Mouse (Mus musculus): Measurements from ENCODE around the gene Epha4. TPM values are rescaled to one million over a fixed set of nuclear protein-coding genes. Genes with fewer than 3 reads are reported as not detected.

Epha4 gene
- total and polyA plus RNA-seq, 3 experiments, result 3.9 to 26.0 (median 13.0) TPM

DNA sequence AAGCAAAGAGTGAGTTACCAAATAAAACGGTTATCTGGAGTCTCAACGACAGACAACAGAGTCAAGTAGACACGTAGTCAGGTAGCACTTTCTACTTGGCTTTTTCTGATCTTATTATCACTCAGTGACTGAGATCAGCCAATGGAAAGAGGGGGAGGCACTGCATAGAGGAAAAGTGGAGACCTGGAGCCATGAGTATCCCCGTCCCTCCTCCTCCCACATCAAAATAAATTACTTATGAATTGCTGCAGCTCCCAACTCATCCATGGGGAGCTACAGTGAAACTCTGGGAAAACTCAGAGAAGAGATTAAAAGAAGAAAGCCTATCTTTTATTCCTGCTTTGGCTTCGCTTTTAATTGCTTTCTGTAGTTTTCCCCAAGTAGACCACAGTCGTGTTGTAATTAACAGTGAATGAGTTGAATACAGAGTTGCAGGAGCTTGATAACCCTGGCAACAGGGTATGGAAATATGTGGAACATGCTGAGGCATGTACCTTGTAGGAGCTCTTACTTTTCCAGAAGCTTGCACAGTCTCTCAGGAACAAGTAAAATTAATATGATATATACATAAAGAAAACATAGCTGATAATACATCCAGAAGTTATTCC, 17.8 kb upstream of the Epha4 start:
- H3K4me3 ChIP-seq (replicated peaks in 1 of 3; ENCODE audit: low read depth in 2 of 3, low read length in 2 of 3, poor library complexity in 1 of 3), result no peak overlapping the region
- no peaks in the 10 kb centered on the region for H3K4me1 ChIP-seq (ENCODE audit: control insufficient read depth in 1 of 2, insufficient read depth in 2 of 2)
- no peak overlapping the region for H3K27ac ChIP-seq (ENCODE audit: insufficient read depth, low read depth)
- H3K9ac ChIP-seq (ENCODE audit: insufficient read depth, low read depth), result no peak overlapping the region
- no peaks in the 10 kb centered on the region for H3K79me2 ChIP-seq (replicated peaks; ENCODE audit: control insufficient read depth, extremely low read depth, insufficient read depth, poor library complexity, severe bottlenecking)
- no peaks in the 10 kb centered on the region for H3K9me3 ChIP-seq (replicated peaks; ENCODE audit: low read length)
- dilution Hi-C loops (cut with MboI; ENCODE audit: extremely low pct_ligation_motif_present, extremely low pct_unique_long_range_greater_than_20kb, low sequenced_read_pairs) (no loop called here), in situ Hi-C loops (cut with MboI; ENCODE audit: low pct_ligation_motif_present, low pct_unique_long_range_greater_than_20kb, low sequenced_read_pairs) (no loop called here)
- TF ChIP-seq SMC3 (IDR thresholded peaks at IDR 0.05; ENCODE audit: low read depth, low read length) (no peak), SIN3A (IDR thresholded peaks at IDR 0.05; ENCODE audit: low read length) (no peak), HCFC1 (IDR thresholded peaks at IDR 0.05; ENCODE audit: low read depth, low read length) (no peak), BHLHE40 (IDR thresholded peaks at IDR 0.05; ENCODE audit: low read depth, low read length) (no peak), USF2 (conservative IDR thresholded peaks at IDR 0.05; ENCODE audit: low read depth, low read length) (no peak), RCOR1 (conservative IDR thresholded peaks at IDR 0.05; ENCODE audit: low read depth, low read length) (no peak), KAT2A (IDR thresholded peaks at IDR 0.05; ENCODE audit: insufficient replicate concordance, low read length) (no peak), CHD2 (IDR thresholded peaks at IDR 0.05; ENCODE audit: low read length) (no peak), GABPA (IDR thresholded peaks at IDR 0.05; ENCODE audit: insufficient replicate concordance, low read depth, low read length) (no peak), JUND (conservative IDR thresholded peaks at IDR 0.05; ENCODE audit: low read depth, low read length) (no peak)
- no peak overlapping the region for H3K4me2 ChIP-seq (ENCODE audit: insufficient read depth, low read depth, poor library complexity, severe bottlenecking)
- H3K36me3 ChIP-seq (replicated peaks in 1 of 2; ENCODE audit: control insufficient read depth in 1 of 2, insufficient read depth in 1 of 2, low read length in 1 of 2), result no peaks in the 10 kb centered on the region
- H3K27me3 ChIP-seq (replicated peaks), result no peaks in the 10 kb centered on the region
- DNase-seq (ENCODE audit: extremely low read depth), result no peak

DNA sequence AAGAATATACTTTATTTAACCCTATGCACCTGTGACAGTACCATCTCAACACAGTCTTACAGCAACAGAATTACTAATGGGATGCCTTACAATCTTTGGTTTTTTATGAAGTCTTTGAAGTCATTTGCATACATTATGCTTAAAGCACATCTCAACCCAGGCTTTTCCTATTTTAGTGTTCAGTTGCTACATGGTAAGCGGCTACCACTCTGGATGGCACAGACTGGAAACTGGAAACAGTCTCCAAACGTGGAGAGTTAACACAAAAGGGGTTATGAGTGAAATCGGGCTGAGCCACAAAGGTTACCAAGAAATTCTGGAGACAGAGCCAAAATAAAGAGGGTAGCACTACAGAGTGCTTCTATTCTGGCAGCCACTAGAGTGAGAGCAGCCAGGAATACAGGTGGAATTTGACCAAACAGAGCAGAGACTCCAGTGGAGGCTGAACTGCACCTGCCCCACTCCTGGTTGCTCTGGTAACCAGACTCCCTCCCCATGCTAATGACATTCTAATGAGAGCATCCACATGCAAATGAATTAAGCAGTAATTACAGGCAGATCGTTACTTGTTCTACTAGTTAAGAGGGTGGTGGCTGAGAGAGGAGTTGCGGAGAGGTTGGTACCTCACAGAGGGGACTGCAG, 17.2 kb upstream of the Epha4 start:
- no peak for DNase-seq (ENCODE audit: extremely low read depth)
- Histone ChIP-seq H3K4me2 (ENCODE audit: insufficient read depth, low read depth, poor library complexity, severe bottlenecking) (no peak overlapping the region), H3K9me3 (replicated peaks; ENCODE audit: low read length) (no peaks in the 10 kb centered on the region), H3K9ac (ENCODE audit: insufficient read depth, low read depth) (no peak overlapping the region), H3K27ac (ENCODE audit: insufficient read depth, low read depth) (no peak overlapping the region), H3K27me3 (replicated peaks) (no peaks in the 10 kb centered on the region), H3K4me1 (ENCODE audit: control insufficient read depth in 1 of 2, insufficient read depth in 2 of 2) (no peaks in the 10 kb centered on the region), H3K36me3 (replicated peaks in 1 of 2; ENCODE audit: control insufficient read depth in 1 of 2, insufficient read depth in 1 of 2, low read length in 1 of 2) (no peaks in the 10 kb centered on the region), H3K4me3 (replicated peaks in 1 of 3; ENCODE audit: low read depth in 2 of 3, low read length in 2 of 3, poor library complexity in 1 of 3) (no peak overlapping the region), H3K79me2 (replicated peaks; ENCODE audit: control insufficient read depth, extremely low read depth, insufficient read depth, poor library complexity, severe bottlenecking) (no peaks in the 10 kb centered on the region)
- in situ Hi-C loops (cut with MboI; ENCODE audit: low pct_ligation_motif_present, low pct_unique_long_range_greater_than_20kb, low sequenced_read_pairs) (no loop called here), dilution Hi-C loops (cut with MboI; ENCODE audit: extremely low pct_ligation_motif_present, extremely low pct_unique_long_range_greater_than_20kb, low sequenced_read_pairs) (no loop called here)
- TF ChIP-seq RAD21 (IDR thresholded peaks at IDR 0.05; ENCODE audit: low read depth, low read length), result no peak
- no peak for TF ChIP-seq UBTF (IDR thresholded peaks at IDR 0.05; ENCODE audit: low read depth, low read length)
- TF ChIP-seq IRF4 (IDR thresholded peaks at IDR 0.05; ENCODE audit: low read depth, low read length), result no peak
- no peak for TF ChIP-seq MAZ (IDR thresholded peaks at IDR 0.05; ENCODE audit: low read depth, low read length)
- TF ChIP-seq TCF12 (IDR thresholded peaks at IDR 0.05; ENCODE audit: low read depth, low read length), result no peak
- no peak for TF ChIP-seq BHLHE40 (IDR thresholded peaks at IDR 0.05; ENCODE audit: low read depth, low read length)
- TF ChIP-seq SIN3A (IDR thresholded peaks at IDR 0.05; ENCODE audit: low read length), result no peak
- no peak for TF ChIP-seq KAT2A (IDR thresholded peaks at IDR 0.05; ENCODE audit: insufficient replicate concordance, low read length)
- no peak for TF ChIP-seq USF2 (conservative IDR thresholded peaks at IDR 0.05; ENCODE audit: low read depth, low read length)
- no peak for TF ChIP-seq RCOR1 (conservative IDR thresholded peaks at IDR 0.05; ENCODE audit: low read depth, low read length)
- TF ChIP-seq NELFE (IDR thresholded peaks at IDR 0.05; ENCODE audit: low read depth, low read length), result no peak
- TF ChIP-seq MEF2A (IDR thresholded peaks at IDR 0.05; ENCODE audit: borderline replicate concordance, low read depth, low read length), result no peak
- no peak for TF ChIP-seq ETS1 (conservative IDR thresholded peaks at IDR 0.05; ENCODE audit: low read depth, low read length)
- no peak for TF ChIP-seq GABPA (IDR thresholded peaks at IDR 0.05; ENCODE audit: insufficient replicate concordance, low read depth, low read length)
- no peak for TF ChIP-seq USF1 (IDR thresholded peaks at IDR 0.05; ENCODE audit: low read depth, low read length)
- no peak for TF ChIP-seq ZKSCAN1 (IDR thresholded peaks at IDR 0.05; ENCODE audit: borderline replicate concordance, low read depth, low read length)
- no peak for TF ChIP-seq ZC3H11A (IDR thresholded peaks at IDR 0.05; ENCODE audit: low read depth, low read length)
- TF ChIP-seq MAX (IDR thresholded peaks at IDR 0.05; ENCODE audit: low read length), result no peak
- no peak for TF ChIP-seq ZNF384 (IDR thresholded peaks at IDR 0.05; ENCODE audit: low read depth, low read length)
- TF ChIP-seq CHD2 (IDR thresholded peaks at IDR 0.05; ENCODE audit: low read length), result no peak
